Mouse (Mus musculus) CH12.LX (cell line): ENCODE results near the gene Dnmt3l. TPM values are rescaled to one million over a fixed set of nuclear protein-coding genes. Genes with fewer than 3 reads are reported as not detected.

ENCODE experiments used
- DNase-seq: peaks from one replicate; pipeline ENCODE4 v3.0.0-alpha.2; 2013; ENCODE audit errors: extremely low read depth
- H3K27ac ChIP-seq: 2 replicates; pipeline ENCODE4 v1.5.1; 2012; ENCODE audit warnings: low read depth, mild to moderate bottlenecking, control low read depth, moderate library complexity; ENCODE audit not compliant: insufficient read depth
- H3K27me3 ChIP-seq: replicated peaks from 2 replicates; pipeline ENCODE3; 2012; ENCODE audit warnings: inconsistent platforms
- H3K36me3 ChIP-seq, 2 experiments: replicated peaks in 1 of 2; 2 replicates each; pipeline versions ENCODE3 to v1.6.1; 2012; ENCODE audit warnings: inconsistent platforms in 1 of 2, low read length in 1 of 2, mild to moderate bottlenecking in 1 of 2, mixed read lengths in 1 of 2, moderate library complexity in 1 of 2; ENCODE audit not compliant: control insufficient read depth in 1 of 2, insufficient read depth in 1 of 2
- H3K4me1 ChIP-seq, 2 experiments: 2 replicates each; pipeline ENCODE4 v1.6.1; 2012; ENCODE audit warnings: inconsistent platforms in 1 of 2, moderate library complexity in 1 of 2; ENCODE audit not compliant: insufficient read depth in 2 of 2, control insufficient read depth in 1 of 2
- H3K4me2 ChIP-seq: 2 replicates; pipeline ENCODE4 v1.6.1; 2012; ENCODE audit warnings: low read depth, mild to moderate bottlenecking, control low read depth; ENCODE audit not compliant: poor library complexity, insufficient read depth, severe bottlenecking
- H3K4me3 ChIP-seq, 3 experiments: fragments of 150-350 bp in 1 of 3; sonication (generic) in 1 of 3; replicated peaks in 1 of 3; 2 replicates each; pipeline versions ENCODE3 to v1.5.1; 2011 to 2012; ENCODE audit warnings: low read depth in 2 of 3, low read length in 2 of 3, mild to moderate bottlenecking in 2 of 3, moderate library complexity in 2 of 3, control low read depth in 1 of 3, improper control_type of control experiment in 1 of 3, inconsistent platforms in 1 of 3, mixed read lengths in 1 of 3; ENCODE audit not compliant: poor library complexity in 1 of 3
- H3K79me2 ChIP-seq: replicated peaks from 2 replicates; pipeline ENCODE4 v1.6.1; 2012; ENCODE audit warnings: mild to moderate bottlenecking, moderate library complexity; ENCODE audit not compliant: control insufficient read depth, poor library complexity, insufficient read depth, severe bottlenecking; ENCODE audit errors: extremely low read depth
- H3K9ac ChIP-seq: 2 replicates; pipeline ENCODE4 v1.6.1; 2012; ENCODE audit warnings: low read depth, mild to moderate bottlenecking, control low read depth, moderate library complexity; ENCODE audit not compliant: insufficient read depth
- H3K9me3 ChIP-seq: replicated peaks from 2 replicates; pipeline ENCODE3; 2012; ENCODE audit warnings: low read length, inconsistent platforms, mixed read lengths
- BHLHE40 ChIP-seq: IDR thresholded peaks from 2 replicates; pipeline ENCODE4 v1.6.1; 2011; ENCODE audit warnings: mild to moderate bottlenecking, low read depth, low read length, improper control_type of control experiment
- ELF1 ChIP-seq: IDR thresholded peaks from 2 replicates; pipeline ENCODE4 v1.6.1; 2014; ENCODE audit warnings: low read depth, mild to moderate bottlenecking, inconsistent platforms, low read length, improper control_type of control experiment
- HCFC1 ChIP-seq: IDR thresholded peaks from 2 replicates; pipeline ENCODE4 v1.6.1; 2012; ENCODE audit warnings: low read depth, mild to moderate bottlenecking, inconsistent platforms, low read length, improper control_type of control experiment
- IRF4 ChIP-seq: IDR thresholded peaks from 2 replicates; pipeline ENCODE4 v1.6.1; 2014; ENCODE audit warnings: low read depth, mild to moderate bottlenecking, inconsistent platforms, low read length, improper control_type of control experiment
- JUND ChIP-seq: conservative IDR thresholded peaks from 2 replicates; pipeline ENCODE4 v1.6.1; 2011; ENCODE audit warnings: low read depth, low read length, improper control_type of control experiment
- MYC ChIP-seq: IDR thresholded peaks from 2 replicates; pipeline ENCODE4 v1.6.1; 2011; ENCODE audit warnings: low read depth, mild to moderate bottlenecking, improper control_type of control experiment, low read length
- PAX5 ChIP-seq: IDR thresholded peaks from 2 replicates; pipeline ENCODE4 v1.6.1; 2012; ENCODE audit warnings: low read length, inconsistent platforms, mixed read lengths
- SMC3 ChIP-seq: IDR thresholded peaks from 2 replicates; pipeline ENCODE4 v1.6.1; 2011; ENCODE audit warnings: low read depth, low read length, improper control_type of control experiment
- TBP ChIP-seq: conservative IDR thresholded peaks from 2 replicates; pipeline ENCODE4 v1.6.1; 2011; ENCODE audit warnings: low read depth, low read length, improper control_type of control experiment
- TCF12 ChIP-seq: IDR thresholded peaks from 2 replicates; pipeline ENCODE4 v1.6.1; 2014; ENCODE audit warnings: low read depth, mild to moderate bottlenecking, inconsistent platforms, low read length, improper control_type of control experiment
- UBTF ChIP-seq: IDR thresholded peaks from 2 replicates; pipeline ENCODE4 v1.6.1; 2012; ENCODE audit warnings: low read depth, mild to moderate bottlenecking, inconsistent platforms, low read length, improper control_type of control experiment, moderate library complexity
- USF1 ChIP-seq: IDR thresholded peaks from 2 replicates; pipeline ENCODE4 v1.6.1; 2014; ENCODE audit warnings: low read depth, mild to moderate bottlenecking, inconsistent platforms, low read length, improper control_type of control experiment
- ZC3H11A ChIP-seq: IDR thresholded peaks from 2 replicates; pipeline ENCODE4 v1.6.1; 2012; ENCODE audit warnings: low read depth, mild to moderate bottlenecking, inconsistent platforms, low read length, improper control_type of control experiment
- ZKSCAN1 ChIP-seq: IDR thresholded peaks from 2 replicates; pipeline ENCODE4 v1.6.1; 2012; ENCODE audit warnings: low read depth, inconsistent platforms, low read length, improper control_type of control experiment, borderline replicate concordance
- dilution Hi-C: fragments of 300-500 bp; cut with MboI; formaldehyde crosslinking; loops from 2 replicates; pipeline ENCODE4 v1.14.3; 2020; ENCODE audit warnings: low sequenced_read_pairs; ENCODE audit not compliant: extremely low pct_unique_long_range_greater_than_20kb, extremely low pct_ligation_motif_present
- in situ Hi-C: fragments of 300-500 bp; cut with MboI; formaldehyde crosslinking; loops from 3 replicates; pipeline ENCODE4 v1.14.3; 2019; ENCODE audit warnings: low sequenced_read_pairs, low pct_ligation_motif_present, low pct_unique_long_range_greater_than_20kb, mixed read lengths
- polyA plus RNA-seq: library from polyadenylated mRNA; unstranded; fragments of >175 nt; gene quantifications from 2 replicates; pipeline ENCODE4 v1.2.1, GENCODE M21; 2012; ENCODE audit warnings: low read depth; ENCODE audit not compliant: insufficient read length
- total RNA-seq, 2 experiments: library from RNA; depleted of rRNA; stranded (reverse); fragments of 300-350 nt in 1 of 2; fragments of >200 nt in 1 of 2; gene quantifications; 2 replicates each; pipeline ENCODE4 v1.2.3; 2012 to 2014

The Dnmt3l gene
- total and polyA plus RNA-seq, 3 experiments = 0.21 to 0.23 TPM; not detected in 1

- TF ChIP-seq ELF1 = no peak
- TF ChIP-seq JUND = no peak
- dilution Hi-C loops = no loop called here
- Histone ChIP-seq H3K27ac (no peak overlapping the region), H3K4me1 (peaks cover under 1 to 5% of the 10 kb centered on the region in 2 experiments; a peak in 2 of 4 replicates), H3K4me3 (no peak overlapping the region), H3K9me3 (peaks cover 4% of the 10 kb centered on the region), H3K79me2 (no peaks in the 10 kb centered on the region), H3K9ac (no peak overlapping the region), H3K4me2 (no peak overlapping the region), H3K36me3 (peaks cover 0 to 31% of the 10 kb centered on the region in 2 experiments), H3K27me3 (peaks cover 6% of the 10 kb centered on the region)
- in situ Hi-C loops = no loop called here
- DNase-seq = no peak
Measured at GRCm38 (mm10) chr10:78079955-78080591, 38.3 kb downstream of the Dnmt3l start.

DNA sequence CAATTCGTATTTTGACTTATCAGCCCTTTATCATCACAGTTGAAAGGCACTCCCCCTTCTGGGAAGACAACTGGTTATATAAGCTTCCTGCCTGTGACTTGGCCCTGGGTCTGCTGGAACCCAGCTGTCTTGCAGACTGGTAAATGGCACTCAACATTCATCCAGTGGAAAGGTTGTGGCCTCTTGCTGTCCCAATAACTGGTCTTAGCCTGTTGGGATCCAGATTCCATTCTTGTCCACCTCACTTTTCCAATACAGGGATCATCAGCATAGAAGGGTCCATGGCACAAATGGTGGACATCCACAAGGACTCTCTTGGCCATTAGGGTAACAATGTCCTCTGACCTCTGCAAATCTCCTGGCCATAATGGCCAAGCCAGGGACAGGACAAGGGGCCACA, 42.3 kb downstream of the Dnmt3l start:
- H3K4me3 ChIP-seq = no peak overlapping the region
- in situ Hi-C loops = no loop called here

GRCm38 (mm10) chr10:78085711-78086110, 44.0 kb downstream of the Dnmt3l start:
- no peaks in the 10 kb centered on the region for H3K36me3 ChIP-seq
- no peaks in the 10 kb centered on the region for H3K79me2 ChIP-seq
- TF ChIP-seq JUND (no peak), HCFC1 (no peak), ZKSCAN1 (no peak), IRF4 (no peak), BHLHE40 (no peak), MYC (no peak), SMC3 (no peak), TCF12 (no peak), ELF1 (no peak), USF1 (no peak), ZC3H11A (no peak)
- H3K4me1 ChIP-seq = peaks cover 16 to 44% of the 10 kb centered on the region in 2 experiments
- H3K9ac ChIP-seq = no peak overlapping the region
- no peak for DNase-seq
- H3K27me3 ChIP-seq = peaks cover 26% of the 10 kb centered on the region
- no peaks in the 10 kb centered on the region for H3K9me3 ChIP-seq
- H3K27ac ChIP-seq = no peak overlapping the region
- in situ Hi-C loops = no loop called here
- no peak overlapping the region for H3K4me2 ChIP-seq
- dilution Hi-C loops = no loop called here
- H3K4me3 ChIP-seq = no peak overlapping the region

More for the DNA sequence above, 42.3 kb downstream of the Dnmt3l start:
- H3K9me3 ChIP-seq = no peaks in the 10 kb centered on the region
- TF ChIP-seq TCF12 (no peak), PAX5 (no peak), UBTF (no peak), TBP (no peak)
- TF ChIP-seq, all 38 proteins: peak for 0
- peaks cover 0 to 9% of the 10 kb centered on the region in 2 experiments for H3K36me3 ChIP-seq
- peaks cover 11 to 36% of the 10 kb centered on the region in 2 experiments for H3K4me1 ChIP-seq
- dilution Hi-C loops = no loop called here
- DNase-seq = no peak
- no peak overlapping the region for H3K27ac ChIP-seq
- H3K79me2 ChIP-seq = no peaks in the 10 kb centered on the region
- peaks cover 15% of the 10 kb centered on the region for H3K27me3 ChIP-seq
- H3K9ac ChIP-seq = no peak overlapping the region
- no peak overlapping the region for H3K4me2 ChIP-seq
